Comparison of ENCODE assay signal across 15 mouse cellular contexts in genomic region chr9:98423691-98424090, GRCm38 (mm10). TPM values are rescaled to one million over a fixed set of nuclear protein-coding genes. Genes with fewer than 3 reads are reported as not detected.
A peak's percentile ranks its signal among the peaks of the same experiment; 100 is the strongest.
DNase-seq lines count a peak whose midpoint lies in the region; ATAC-seq lines count a peak whose summit lies in the region.
"Had no signal": no experiment of that assay in that cellular context is flagged by ENCODE, and none has a peak within 500 bp of the region (broad histone marks: within the 10 kb centered on the region; RNA-seq: fewer than 3 reads in every experiment).

No protein-coding gene starts in this region.

- no peak overlapping the region for H3K9ac ChIP-seq in heart, embryonic 15.5 days
- H3K9ac ChIP-seq in midbrain, embryonic 14.5 days (replicated peaks; ENCODE audit: low read length): no peak overlapping the region
- no peak overlapping the region for H3K9ac ChIP-seq in midbrain, embryonic 11.5 days (ENCODE audit: low read length)
- H3K9ac ChIP-seq in liver, embryonic 13.5 days: no peak overlapping the region
- H3K9ac ChIP-seq in stomach, embryonic 15.5 days: no peak overlapping the region
- H3K9ac ChIP-seq in intestine, embryonic 16.5 days (ENCODE audit: low read depth, low read length): no peak overlapping the region

- no peak for ATAC-seq in heart, embryonic 15.5 days (replicated peaks; ENCODE audit: insufficient number of reproducible peaks, insufficient read depth, low FRiP score, low read depth)
- ATAC-seq in midbrain, embryonic 14.5 days (ENCODE audit: low FRiP score, low TSS enrichment): no peak
- ATAC-seq in midbrain, embryonic 11.5 days (ENCODE audit: low FRiP score): no peak
- no peak for ATAC-seq in liver, embryonic 13.5 days (ENCODE audit: low read depth)
- ATAC-seq in stomach, embryonic 15.5 days (ENCODE audit: insufficient read depth, low FRiP score, low read depth): no peak
- ATAC-seq in intestine, embryonic 16.5 days: no peak

- H3K4me2 ChIP-seq in heart, embryonic 15.5 days: peak overlapping the region; percentile 92; the same call in 1 of the 2 replicates
- H3K4me2 ChIP-seq in midbrain, embryonic 14.5 days (ENCODE audit: low read length): peak overlapping the region; percentile 71
- no peak overlapping the region for H3K4me2 ChIP-seq in midbrain, embryonic 11.5 days
- peak overlapping the region; percentile 64 for H3K4me2 ChIP-seq in liver, embryonic 13.5 days
- peak overlapping the region; percentile 89; the same call in 1 of the 2 replicates for H3K4me2 ChIP-seq in stomach, embryonic 15.5 days
- no peak overlapping the region for H3K4me2 ChIP-seq in intestine, embryonic 16.5 days (ENCODE audit: low read depth, low read length)

- H3K27me3 ChIP-seq in heart, embryonic 15.5 days: peaks cover 12% of the 10 kb centered on the region; the same call in 1 of the 2 replicates
- H3K27me3 ChIP-seq in midbrain, embryonic 14.5 days (ENCODE audit: control insufficient read depth, insufficient read depth, low read length): 0 out of 2 replicates have a peak, but pooled peaks cover 11% of the 10 kb centered on the region
- no peaks in the 10 kb centered on the region; the same call in 1 of the 2 replicates for H3K27me3 ChIP-seq in midbrain, embryonic 11.5 days (ENCODE audit: control insufficient read depth, insufficient read depth, low read length)
- peaks cover 33% of the 10 kb centered on the region for H3K27me3 ChIP-seq in liver, embryonic 13.5 days
- H3K27me3 ChIP-seq in stomach, embryonic 15.5 days (replicated peaks): no peaks in the 10 kb centered on the region
- no peaks in the 10 kb centered on the region for H3K27me3 ChIP-seq in intestine, embryonic 16.5 days (replicated peaks; ENCODE audit: control insufficient read depth, insufficient read depth, low read length)

- H3K9me3 ChIP-seq in heart, embryonic 15.5 days (replicated peaks): no peaks in the 10 kb centered on the region
- H3K9me3 ChIP-seq in midbrain, embryonic 14.5 days (ENCODE audit: control insufficient read depth, low read length): no peaks in the 10 kb centered on the region
- no peaks in the 10 kb centered on the region for H3K9me3 ChIP-seq in midbrain, embryonic 11.5 days (ENCODE audit: control insufficient read depth, low read length)
- no peaks in the 10 kb centered on the region for H3K9me3 ChIP-seq in liver, embryonic 13.5 days (replicated peaks)
- no peaks in the 10 kb centered on the region for H3K9me3 ChIP-seq in stomach, embryonic 15.5 days
- no peaks in the 10 kb centered on the region for H3K9me3 ChIP-seq in intestine, embryonic 16.5 days (ENCODE audit: control insufficient read depth, low read length)
- H3K9me3 ChIP-seq: G1E had no signal

- H3K36me3 ChIP-seq in heart, embryonic 15.5 days: no peaks in the 10 kb centered on the region
- H3K36me3 ChIP-seq in midbrain, embryonic 14.5 days (ENCODE audit: control insufficient read depth, insufficient read depth, low read length): no peaks in the 10 kb centered on the region
- no peaks in the 10 kb centered on the region for H3K36me3 ChIP-seq in midbrain, embryonic 11.5 days (ENCODE audit: control insufficient read depth, insufficient read depth, low read length)
- H3K36me3 ChIP-seq in liver, embryonic 13.5 days: no peaks in the 10 kb centered on the region
- no peaks in the 10 kb centered on the region for H3K36me3 ChIP-seq in stomach, embryonic 15.5 days
- no peaks in the 10 kb centered on the region for H3K36me3 ChIP-seq in intestine, embryonic 16.5 days (ENCODE audit: control insufficient read depth, insufficient read depth, low read length)
- H3K36me3 ChIP-seq: G1E had no signal

- intact Hi-C loops in heart, postnatal 25 days (cut with DNase I): no loop called here

- H3K4me3 ChIP-seq in heart, embryonic 15.5 days: no peak overlapping the region
- H3K4me3 ChIP-seq in midbrain, embryonic 14.5 days (replicated peaks; ENCODE audit: low read depth, low read length): no peak overlapping the region
- no peak overlapping the region for H3K4me3 ChIP-seq in midbrain, embryonic 11.5 days (ENCODE audit: low read depth, low read length)
- H3K4me3 ChIP-seq in liver, embryonic 13.5 days (replicated peaks): no peak overlapping the region
- H3K4me3 ChIP-seq in stomach, embryonic 15.5 days (replicated peaks): no peak overlapping the region
- H3K4me3 ChIP-seq in intestine, embryonic 16.5 days (ENCODE audit: low read length): no peak overlapping the region

- WGBS in heart, embryonic 15.5 days: 20% methylated on average over 4 of the region's 4 CpGs
- 11% methylated on average over 4 of the region's 4 CpGs for WGBS in midbrain, embryonic 14.5 days
- WGBS in midbrain, embryonic 11.5 days: 11% methylated on average over 4 of the region's 4 CpGs
- 22% methylated on average over 4 of the region's 4 CpGs for WGBS in liver, embryonic 13.5 days (ENCODE audit: insufficient replicate concordance)
- WGBS in stomach, embryonic 15.5 days: 18% methylated on average over 4 of the region's 4 CpGs
- 11% methylated on average over 4 of the region's 4 CpGs for WGBS in intestine, embryonic 16.5 days

- peaks cover 16% of the 10 kb centered on the region for H3K4me1 ChIP-seq in heart, embryonic 15.5 days (replicated peaks)
- H3K4me1 ChIP-seq in midbrain, embryonic 14.5 days (ENCODE audit: control insufficient read depth, insufficient read depth, low read length): peaks cover 23% of the 10 kb centered on the region
- peaks cover 3% of the 10 kb centered on the region; the same call in 1 of the 2 replicates for H3K4me1 ChIP-seq in midbrain, embryonic 11.5 days (ENCODE audit: control insufficient read depth, insufficient read depth, low read length)
- H3K4me1 ChIP-seq in liver, embryonic 13.5 days (replicated peaks): peaks cover 51% of the 10 kb centered on the region
- H3K4me1 ChIP-seq in stomach, embryonic 15.5 days: peaks cover 19% of the 10 kb centered on the region
- peaks cover 41% of the 10 kb centered on the region for H3K4me1 ChIP-seq in intestine, embryonic 16.5 days (ENCODE audit: control insufficient read depth, insufficient read depth, low read length)

- DNase-seq in heart, postnatal 25 days (ENCODE audit: low spot score): no peak
- DNase-seq in midbrain, embryonic 14.5 days: no peak
- DNase-seq in midbrain, embryonic 11.5 days (ENCODE audit: low spot score, missing footprints): no peak
- DNase-seq in liver, embryonic 13.5 days: no peak
- DNase-seq in heart, adult 8-10 months (ENCODE audit: low spot score): no peak
- DNase-seq: cerebellum, postnatal 10 days; heart, adult 11 months; kidney, postnatal 25 days; lung, postnatal 14 days; right cerebral cortex, adult 18-20 months; thymus, postnatal 36 days had no signal

- no peak overlapping the region for H3K27ac ChIP-seq in heart, embryonic 15.5 days
- H3K27ac ChIP-seq in midbrain, embryonic 14.5 days (replicated peaks; ENCODE audit: low read depth, low read length): no peak overlapping the region
- no peak overlapping the region for H3K27ac ChIP-seq in midbrain, embryonic 11.5 days (ENCODE audit: low read depth, low read length)
- peak overlapping the region; percentile 74 for H3K27ac ChIP-seq in liver, embryonic 13.5 days
- H3K27ac ChIP-seq in stomach, embryonic 15.5 days: no peak overlapping the region
- H3K27ac ChIP-seq in intestine, embryonic 16.5 days (ENCODE audit: low read length): no peak overlapping the region

RNA-seq across cellular contexts. Expression of gene Rbp1, which starts 0.9 kb away (rescaled TPM):
- polyA plus RNA-seq in heart, embryonic 15.5 days (2015; fragmentation: Nextera tagmentation; extraction: Ambion mirVana): 51.7 and 53.7 TPM in 2 replicates
- total RNA-seq in heart, postnatal 25 days (2021): 1 to 10 TPM; 7.4 to 7.6 TPM
- polyA plus RNA-seq in midbrain, embryonic 14.5 days (2014; fragmentation: Nextera tagmentation; extraction: Ambion mirVana): 15.4 and 26.1 TPM in 2 replicates
- polyA plus RNA-seq in midbrain, embryonic 11.5 days (2014; fragmentation: Nextera tagmentation; extraction: Ambion mirVana): 26.0 and 27.5 TPM in 2 replicates
- polyA plus RNA-seq in liver, embryonic 13.5 days (2015; fragmentation: Nextera tagmentation; extraction: Ambion mirVana): 31.7 and 34.3 TPM in 2 replicates
- 65.2 and 79.9 TPM in 2 replicates for polyA plus RNA-seq in stomach, embryonic 15.5 days (2015; fragmentation: Nextera tagmentation; extraction: Ambion mirVana)
- 42.9 and 51.5 TPM in 2 replicates for polyA plus RNA-seq in intestine, embryonic 16.5 days (2015; fragmentation: Nextera tagmentation; extraction: Ambion mirVana)
- 1 to 10 TPM; 4.9 to 7.8 (median 5.4) TPM for total RNA-seq in heart, adult 8-10 months (2022)
- polyA plus RNA-seq: G1E had no signal

Comparison
In these comparisons a context has a peak if more than half of its experiments do, and no peak if none do; other contexts are left out.
1. H3K4me2 ChIP-seq: peak in heart, embryonic 15.5 days (single experiment), midbrain, embryonic 14.5 days (single experiment), liver, embryonic 13.5 days (single experiment) and stomach, embryonic 15.5 days (single experiment); none in midbrain, embryonic 11.5 days (single experiment) and intestine, embryonic 16.5 days (single experiment).